Mouse (Mus musculus): ENCODE measurements around the gene Maml3.

Maml3 gene

GRCm38 (mm10) chr3:52007602-52008252 lies 97.1 kb downstream of the Maml3 start:
- in situ Hi-C loops (cut with MboI, MseI), result no loop called here

- in situ Hi-C loops (cut with MboI, MseI), result no loop called here
Observed at GRCm38 (mm10) chr3:52006721-52007330, 98.0 kb downstream of the Maml3 start.

DNA sequence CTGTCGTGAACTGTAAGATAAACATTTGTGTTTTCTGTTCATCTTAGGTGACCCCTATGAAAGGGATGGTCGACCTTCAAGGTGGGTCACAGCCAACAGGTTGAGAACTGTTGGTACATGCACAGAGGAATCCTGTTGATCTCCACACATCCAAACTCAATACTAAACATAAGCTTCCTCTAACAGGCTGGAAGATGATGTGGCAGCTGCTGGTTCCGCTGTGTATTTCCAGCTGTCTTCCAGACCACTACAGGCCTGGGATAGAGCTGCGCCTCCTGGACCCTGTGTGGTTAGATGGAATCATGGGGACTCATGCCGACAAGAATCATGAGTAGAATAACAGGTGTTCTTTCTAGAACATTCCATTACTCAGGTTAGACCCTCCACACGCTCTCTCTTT lies 101.2 kb downstream of the Maml3 start:
- in situ Hi-C loops (cut with MboI, MseI), result no loop called here

- in situ Hi-C loops (cut with MboI, MseI), result no loop called here
Observed at GRCm38 (mm10) chr3:52001518-52001895, 103.4 kb downstream of the Maml3 start.

- in situ Hi-C loops (cut with MboI, MseI), result no loop called here
Observed at GRCm38 (mm10) chr3:52000871-52001517, 103.9 kb downstream of the Maml3 start.

- in situ Hi-C loops (cut with MboI, MseI), result no loop called here
Observed at GRCm38 (mm10) chr3:51999671-52000437, 105.0 kb downstream of the Maml3 start.

- in situ Hi-C loops (cut with MboI, MseI), result no loop called here
Observed at GRCm38 (mm10) chr3:51998511-51999399, 106.1 kb downstream of the Maml3 start.

GRCm38 (mm10) chr3:51997616-51998015 lies 107.3 kb downstream of the Maml3 start:
- in situ Hi-C loops (cut with MboI, MseI), result no loop called here

GRCm38 (mm10) chr3:51986507-51986906 lies 118.4 kb downstream of the Maml3 start:
- in situ Hi-C loops (cut with MboI, MseI), result no loop called here

DNA sequence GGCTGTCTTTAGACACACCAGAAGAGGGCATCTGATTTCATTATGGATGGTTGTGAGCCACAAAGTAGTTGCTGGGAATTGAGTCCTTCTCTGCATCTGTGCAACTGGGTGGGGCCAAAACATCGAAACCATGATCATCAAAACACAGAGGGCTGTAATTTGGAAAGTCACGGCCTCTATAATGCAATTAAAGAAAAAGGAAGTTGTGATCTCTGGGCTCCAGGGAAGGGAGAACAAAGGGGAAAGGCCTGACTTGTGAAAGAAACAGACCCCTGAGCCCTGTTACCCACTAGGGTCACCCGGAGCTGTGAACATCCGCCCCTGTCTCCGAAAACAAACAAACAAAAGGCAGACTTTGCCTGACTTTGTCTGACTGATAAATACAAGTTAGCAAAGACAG lies 123.4 kb downstream of the Maml3 start:
- in situ Hi-C loops (cut with MboI, MseI), result no loop called here

- in situ Hi-C loops (cut with MboI, MseI), result no loop called here
Observed at GRCm38 (mm10) chr3:51977654-51978352, 127.1 kb downstream of the Maml3 start.

DNA sequence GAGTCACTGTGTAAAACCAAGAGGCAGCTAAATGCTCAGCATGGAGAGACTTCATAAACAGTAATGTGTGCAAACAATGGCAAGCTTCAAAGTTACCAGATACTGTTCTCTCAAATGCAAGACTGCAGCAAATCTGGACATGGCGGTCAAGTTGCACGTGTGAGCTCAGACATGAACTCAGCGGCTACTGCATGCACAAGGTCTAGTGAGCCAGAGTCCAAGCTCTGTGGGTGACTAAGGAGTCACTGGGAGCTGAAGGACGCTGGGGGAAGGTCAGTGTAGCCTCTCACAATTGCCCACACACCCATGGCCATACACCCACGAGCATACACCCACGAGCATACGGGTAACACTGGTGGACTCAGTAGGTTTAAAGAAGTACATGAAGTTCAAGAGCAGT lies 130.3 kb downstream of the Maml3 start:
- in situ Hi-C loops (cut with MboI, MseI), result no loop called here

- in situ Hi-C loops (cut with MboI, MseI), result no loop called here
Observed at GRCm38 (mm10) chr3:51974153-51974552, 130.7 kb downstream of the Maml3 start.

DNA sequence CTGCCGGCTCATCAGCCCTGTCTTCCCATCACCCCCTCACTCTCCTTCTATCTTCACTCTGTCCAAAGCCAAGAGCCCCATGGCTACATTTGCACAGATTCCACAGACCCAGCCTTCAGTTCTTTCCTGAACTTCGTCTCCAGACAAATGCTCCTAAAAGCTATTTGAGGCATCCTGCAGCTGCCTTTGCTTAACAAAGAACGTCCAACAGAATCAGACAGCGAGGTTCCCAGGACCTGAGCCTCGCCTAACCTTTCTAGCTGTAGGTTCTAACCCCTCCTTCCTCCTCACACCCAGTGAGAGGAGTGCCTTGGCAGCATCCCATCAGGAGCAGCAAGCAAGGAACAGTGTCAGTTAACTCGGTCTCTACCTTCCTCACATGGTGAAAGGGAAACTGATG lies 132.3 kb downstream of the Maml3 start:
- in situ Hi-C loops (cut with MboI, MseI), result no loop called here

- in situ Hi-C loops (cut with MboI, MseI), result no loop called here
Observed at GRCm38 (mm10) chr3:51970489-51970888, 134.4 kb downstream of the Maml3 start.

DNA sequence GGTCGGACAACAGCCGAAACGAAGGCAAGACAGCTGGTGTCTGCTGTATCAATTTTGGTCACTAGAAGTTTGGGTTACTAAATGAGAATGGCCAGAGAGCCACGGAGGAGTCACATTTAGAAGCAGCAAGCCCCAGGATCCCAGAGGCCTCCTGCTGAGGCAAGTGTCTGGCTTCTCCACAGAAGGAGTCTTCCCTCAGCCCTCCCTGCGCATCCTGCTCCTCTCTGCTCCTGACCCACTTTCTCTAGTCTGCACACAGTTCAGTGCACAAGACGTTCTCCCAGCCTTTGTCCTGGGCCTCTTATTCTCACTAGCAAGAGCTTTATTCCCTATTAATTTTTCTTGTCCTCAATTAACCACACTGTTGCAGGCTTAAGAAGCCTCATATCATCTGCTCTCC lies 135.4 kb downstream of the Maml3 start:
- in situ Hi-C loops (cut with MboI, MseI), result loop anchor here (10.0 kb wide), 1 partner anchor 1235 kb away; no protein-coding TSS in a partner anchor

GRCm38 (mm10) chr3:51965841-51966240 lies 139.0 kb downstream of the Maml3 start:
- in situ Hi-C loops (cut with MboI, MseI), result loop anchor here (10.0 kb wide), 1 partner anchor 1239 kb away; no protein-coding TSS in a partner anchor

GRCm38 (mm10) chr3:51965436-51965835 lies 139.4 kb downstream of the Maml3 start:
- in situ Hi-C loops (cut with MboI, MseI), result loop anchor here (10.0 kb wide), 1 partner anchor 1239 kb away; no protein-coding TSS in a partner anchor

GRCm38 (mm10) chr3:51965008-51965407 lies 139.9 kb downstream of the Maml3 start:
- in situ Hi-C loops (cut with MboI, MseI), result loop anchor here (10.0 kb wide), 1 partner anchor 1240 kb away; no protein-coding TSS in a partner anchor

GRCm38 (mm10) chr3:51963891-51964593 lies 140.8 kb downstream of the Maml3 start:
- in situ Hi-C loops (cut with MboI, MseI), result loop anchor here (10.0 kb wide), 1 partner anchor 1241 kb away; no protein-coding TSS in a partner anchor
